9 mouse cellular contexts compared by ENCODE assay signal in the genomic region with DNA sequence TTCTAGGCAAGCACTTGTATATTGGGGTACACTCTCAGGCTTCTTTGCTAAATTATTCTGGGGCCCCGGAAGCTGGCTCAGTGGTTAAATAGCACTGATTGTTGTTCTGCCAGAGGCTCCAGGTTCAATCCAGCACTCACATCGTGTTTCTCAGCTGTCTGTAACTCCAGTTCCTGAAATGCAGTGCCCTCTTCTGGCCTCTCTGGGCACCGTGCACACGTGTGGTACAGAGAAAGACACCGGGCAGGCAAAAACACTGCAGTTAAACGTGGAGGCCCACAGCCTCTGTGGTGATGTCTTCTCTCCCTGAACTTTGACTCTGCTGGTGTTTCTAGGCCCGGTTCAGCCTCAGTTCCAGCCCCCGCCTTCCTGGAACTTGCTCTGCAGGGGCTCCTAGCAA. TPM values are rescaled to one million over a fixed set of nuclear protein-coding genes. Genes with fewer than 3 reads are reported as not detected.
DNase-seq lines count a peak whose midpoint lies in the region; ATAC-seq and TF ChIP-seq lines count a peak whose summit lies in the region.
"Had no signal": no experiment of that assay in that cellular context is flagged by ENCODE, and none has a peak within 500 bp of the region (broad histone marks: within the 10 kb centered on the region; RNA-seq: fewer than 3 reads in every experiment).

No protein-coding gene starts in this region.

- H3K4me3 ChIP-seq in hindbrain, embryonic 10.5 days: no peak overlapping the region
- no peak overlapping the region for H3K4me3 ChIP-seq in hindbrain, embryonic 14.5 days (replicated peaks; ENCODE audit: low read length)
- no peak overlapping the region for H3K4me3 ChIP-seq in ES-Bruce4 (ENCODE audit: low read depth, low read length)
- H3K4me3 ChIP-seq: neural tube, embryonic 12.5 days had no signal

- H3K4me1 ChIP-seq in hindbrain, embryonic 10.5 days (replicated peaks): peaks cover 27% of the 10 kb centered on the region
- H3K4me1 ChIP-seq in hindbrain, embryonic 14.5 days (replicated peaks; ENCODE audit: control insufficient read depth, insufficient read depth, low read length): peaks cover 6% of the 10 kb centered on the region
- H3K4me1 ChIP-seq in ES-Bruce4 (ENCODE audit: control insufficient read depth, insufficient read depth, low read length): no peaks in the 10 kb centered on the region

- no peak for TF ChIP-seq POLR2A in ES-Bruce4 (IDR thresholded peaks at IDR 0.05; ENCODE audit: insufficient read depth, low read length)

- H3K4me2 ChIP-seq in hindbrain, embryonic 14.5 days (replicated peaks): no peak overlapping the region
- H3K4me2 ChIP-seq: neural tube, embryonic 12.5 days had no signal

- H3K27ac ChIP-seq in hindbrain, embryonic 10.5 days: peak overlapping the region; percentile 10; the same call in 1 of the 2 replicates
- no peak overlapping the region for H3K27ac ChIP-seq in hindbrain, embryonic 14.5 days
- no peak overlapping the region for H3K27ac ChIP-seq in ES-Bruce4 (ENCODE audit: insufficient read depth, low read length)
- H3K27ac ChIP-seq: neural tube, embryonic 12.5 days had no signal

- H3K36me3 ChIP-seq in hindbrain, embryonic 10.5 days: no peaks in the 10 kb centered on the region
- no peaks in the 10 kb centered on the region for H3K36me3 ChIP-seq in hindbrain, embryonic 14.5 days (replicated peaks; ENCODE audit: control insufficient read depth, insufficient read depth)
- no peaks in the 10 kb centered on the region for H3K36me3 ChIP-seq in ES-Bruce4 (ENCODE audit: control insufficient read depth, insufficient read depth, low read length, poor library complexity, severe bottlenecking)
- H3K36me3 ChIP-seq: neural tube, embryonic 12.5 days had no signal

- ATAC-seq in hindbrain, embryonic 14.5 days (ENCODE audit: low FRiP score): no peak

- no peaks in the 10 kb centered on the region for H3K27me3 ChIP-seq in hindbrain, embryonic 10.5 days (ENCODE audit: insufficient read depth, poor library complexity, severe bottlenecking)
- H3K27me3 ChIP-seq in hindbrain, embryonic 14.5 days (ENCODE audit: control insufficient read depth, insufficient read depth, low read length): no peaks in the 10 kb centered on the region
- H3K27me3 ChIP-seq in ES-Bruce4 (ENCODE audit: control insufficient read depth, insufficient read depth, low read length, poor library complexity, severe bottlenecking): no peaks in the 10 kb centered on the region
- H3K27me3 ChIP-seq: neural tube, embryonic 12.5 days had no signal

- WGBS in hindbrain, embryonic 10.5 days: 19% methylated on average over 8 of the region's 8 CpGs
- 18% methylated on average over 8 of the region's 8 CpGs for WGBS in hindbrain, embryonic 14.5 days

- peak; percentile 40 for DNase-seq in hindbrain, embryonic 10.5 days (ENCODE audit: low spot score)
- DNase-seq in hindbrain, embryonic 14.5 days (ENCODE audit: low spot score): no peak
- peak; percentile 76 for DNase-seq in embryo, embryonic 10.5 days (ENCODE audit: low spot score)
- DNase-seq in kidney, postnatal 14 days: peak; percentile 77
- DNase-seq in mesoderm, embryonic 11.5 days (ENCODE audit: low read depth, low spot score): peak; percentile 52
- no peak for DNase-seq in urinary bladder, adult 2 months (ENCODE audit: low spot score)
- DNase-seq in urinary bladder, postnatal 25 days (ENCODE audit: low spot score): no peak

- no peaks in the 10 kb centered on the region for H3K9me3 ChIP-seq in hindbrain, embryonic 10.5 days
- no peaks in the 10 kb centered on the region for H3K9me3 ChIP-seq in hindbrain, embryonic 14.5 days (ENCODE audit: control insufficient read depth, low read length)
- H3K9me3 ChIP-seq in ES-Bruce4 (replicated peaks; ENCODE audit: control insufficient read depth, insufficient read depth, low read length, poor library complexity, severe bottlenecking): no peaks in the 10 kb centered on the region
- H3K9me3 ChIP-seq: neural tube, embryonic 12.5 days had no signal

- TF ChIP-seq CTCF in ES-Bruce4 (IDR thresholded peaks at IDR 0.05; ENCODE audit: low read depth, low read length): peak; percentile 87

- no peak for TF ChIP-seq EP300 in ES-Bruce4 (IDR thresholded peaks at IDR 0.05; ENCODE audit: insufficient read depth, low read depth, low read length)

- H3K9ac ChIP-seq in hindbrain, embryonic 14.5 days: no peak overlapping the region
- H3K9ac ChIP-seq in ES-Bruce4 (ENCODE audit: low read depth, poor library complexity, severe bottlenecking): no peak overlapping the region
- H3K9ac ChIP-seq: neural tube, embryonic 12.5 days had no signal

RNA-seq across cellular contexts. Expression of a gene that starts 4.5 kb away (rescaled TPM):
- 69.8 and 76.2 TPM in 2 replicates for polyA plus RNA-seq in hindbrain, embryonic 10.5 days (2016; fragmentation: Nextera tagmentation; extraction: Ambion mirVana)
- 76.3 and 80.6 TPM in 2 replicates for polyA plus RNA-seq in hindbrain, embryonic 14.5 days (2014; fragmentation: Nextera tagmentation; extraction: Ambion mirVana)
- 77.5 and 80.3 TPM in 2 replicates for polyA plus RNA-seq in ES-Bruce4 (2011; ENCODE audit: insufficient read depth, insufficient read length, low read depth, missing spikeins)
- polyA plus RNA-seq in urinary bladder, adult 2 months (2012; rRNA removed): 19.8 and 21.1 TPM in 2 replicates

RNA-seq across cellular contexts. Expression of a gene that starts 17.7 kb away (rescaled TPM):
- polyA plus RNA-seq in hindbrain, embryonic 10.5 days (2016; fragmentation: Nextera tagmentation; extraction: Ambion mirVana): 0.68 and 0.98 TPM in 2 replicates
- 0.12 and 0.46 TPM in 2 replicates for polyA plus RNA-seq in hindbrain, embryonic 14.5 days (2014; fragmentation: Nextera tagmentation; extraction: Ambion mirVana)
- 0.55 and 0.81 TPM in 2 replicates for polyA plus RNA-seq in ES-Bruce4 (2011; ENCODE audit: insufficient read depth, insufficient read length, low read depth, missing spikeins)
- 3.4 and 3.5 TPM in 2 replicates for polyA plus RNA-seq in urinary bladder, adult 2 months (2012; rRNA removed)

RNA-seq across cellular contexts. Expression of a gene that starts 17.8 kb away (rescaled TPM):
- polyA plus RNA-seq in hindbrain, embryonic 10.5 days (2016; fragmentation: Nextera tagmentation; extraction: Ambion mirVana): 284 and 329 TPM in 2 replicates
- 119 and 126 TPM in 2 replicates for polyA plus RNA-seq in hindbrain, embryonic 14.5 days (2014; fragmentation: Nextera tagmentation; extraction: Ambion mirVana)
- polyA plus RNA-seq in ES-Bruce4 (2011; ENCODE audit: insufficient read depth, insufficient read length, low read depth, missing spikeins): 133 and 135 TPM in 2 replicates
- 19.2 and 24.9 TPM in 2 replicates for polyA plus RNA-seq in urinary bladder, adult 2 months (2012; rRNA removed)

RNA-seq across cellular contexts. Expression of a gene that starts 34.2 kb away (rescaled TPM):
- polyA plus RNA-seq in hindbrain, embryonic 10.5 days (2016; fragmentation: Nextera tagmentation; extraction: Ambion mirVana): 62.4 and 70.1 TPM in 2 replicates
- polyA plus RNA-seq in hindbrain, embryonic 14.5 days (2014; fragmentation: Nextera tagmentation; extraction: Ambion mirVana): 63.4 and 63.5 TPM in 2 replicates
- polyA plus RNA-seq in ES-Bruce4 (2011; ENCODE audit: insufficient read depth, insufficient read length, low read depth, missing spikeins): 8.2 and 8.7 TPM in 2 replicates
- 49.8 and 54.0 TPM in 2 replicates for polyA plus RNA-seq in urinary bladder, adult 2 months (2012; rRNA removed)

RNA-seq across cellular contexts. Expression of a gene that starts 45.4 kb away (rescaled TPM):
- polyA plus RNA-seq in hindbrain, embryonic 10.5 days (2016; fragmentation: Nextera tagmentation; extraction: Ambion mirVana): 32.4 and 33.8 TPM in 2 replicates
- 8.3 and 9.2 TPM in 2 replicates for polyA plus RNA-seq in hindbrain, embryonic 14.5 days (2014; fragmentation: Nextera tagmentation; extraction: Ambion mirVana)
- polyA plus RNA-seq in ES-Bruce4 (2011; ENCODE audit: insufficient read depth, insufficient read length, low read depth, missing spikeins): 210 and 229 TPM in 2 replicates
- polyA plus RNA-seq in urinary bladder, adult 2 months (2012; rRNA removed): 19.4 and 22.0 TPM in 2 replicates

Comparison
In these comparisons a context has a peak if more than half of its experiments do, and no peak if none do; other contexts are left out.
1. DNase-seq: peak in hindbrain, embryonic 10.5 days (single experiment), embryo, embryonic 10.5 days (single experiment), kidney, postnatal 14 days (single experiment) and mesoderm, embryonic 11.5 days (single experiment); none in hindbrain, embryonic 14.5 days (single experiment), urinary bladder, adult 2 months (single experiment) and urinary bladder, postnatal 25 days (single experiment).